Mouse (Mus musculus) stomach, embryonic 14.5 days (tissue): ENCODE data around the gene Spin1. TPM values are rescaled to one million over a fixed set of nuclear protein-coding genes. Genes with fewer than 3 reads are reported as not detected.

Experiments used
- ATAC-seq: fragments of 200-750 bp; cut with Nextera tagmentation; 2 replicates; pipeline ENCODE4 v1.8.0; 2017; ENCODE audit warnings: low read depth, moderate TSS enrichment; ENCODE audit not compliant: insufficient number of reproducible peaks, insufficient read depth, low FRiP score
- H3K27ac ChIP-seq: fragments of 300-500 bp; sonication (generic); 2 replicates; pipeline ENCODE4 v1.5.1; 2014; ENCODE audit warnings: mild to moderate bottlenecking, low read length, moderate library complexity, mixed read lengths
- H3K27me3 ChIP-seq: fragments of 300-500 bp; sonication (generic); 2 replicates; pipeline ENCODE4 v1.6.1; 2014; ENCODE audit warnings: low read length, control low read depth, mixed read lengths; ENCODE audit not compliant: control insufficient read depth, insufficient read depth
- H3K36me3 ChIP-seq: fragments of 300-500 bp; sonication (generic); 2 replicates; pipeline ENCODE4 v1.6.1; 2014; ENCODE audit warnings: mild to moderate bottlenecking, control low read depth, low read length, moderate library complexity, mixed read lengths; ENCODE audit not compliant: control insufficient read depth, insufficient read depth
- H3K4me1 ChIP-seq: fragments of 300-500 bp; sonication (generic); 2 replicates; pipeline ENCODE4 v1.6.1; 2014; ENCODE audit warnings: low read length, control low read depth, mixed read lengths; ENCODE audit not compliant: control insufficient read depth, insufficient read depth
- H3K4me2 ChIP-seq: fragments of 300-500 bp; sonication (generic); replicated peaks from 2 replicates; pipeline ENCODE4 v1.6.1; 2014; ENCODE audit warnings: low read depth, low read length, control low read depth
- H3K4me3 ChIP-seq: fragments of 300-500 bp; sonication (generic); 2 replicates; pipeline ENCODE4 v1.5.1; 2014; ENCODE audit warnings: low read depth, low read length, control low read depth
- H3K9ac ChIP-seq: fragments of 300-500 bp; sonication (generic); replicated peaks from 2 replicates; pipeline ENCODE4 v1.6.1; 2014; ENCODE audit warnings: low read depth, mild to moderate bottlenecking, control low read depth, low read length, moderate library complexity, mixed read lengths
- H3K9me3 ChIP-seq: fragments of 300-500 bp; sonication (generic); 2 replicates; pipeline ENCODE4 v1.6.1; 2016; ENCODE audit warnings: low read depth, low read length, control low read depth; ENCODE audit not compliant: control insufficient read depth
- WGBS: fragments of 180-500 bp; shearing (Covaris S2); extraction: QIAGEN DNeasy Blood & Tissue Kit; methylation state at CpG from one replicate; pipeline ENCODE4 v1.1.7; 2014; 5-methylcytosine and 5-hydroxymethylcytosine counted together
- polyA plus RNA-seq: library from polyadenylated mRNA; unstranded; fragments of >200 nt; fragmentation: Nextera tagmentation; extraction: Ambion mirVana; gene quantifications from 2 replicates; pipeline ENCODE4 v1.2.1, GENCODE M21; 2014

The Spin1 gene
- polyA plus RNA-seq, 1 experiment from 2014 or later = 95.5 TPM

GRCm38 (mm10) chr13:51179362-51179761, 78.7 kb downstream of the Spin1 start:
- no peak overlapping the region for H3K27ac ChIP-seq
- ATAC-seq = no peak
- 15% methylated on average over 3 of the region's 3 CpGs for WGBS

GRCm38 (mm10) chr13:51182236-51182635, 81.6 kb downstream of the Spin1 start:
- no peak overlapping the region for H3K27ac ChIP-seq

More at GRCm38 (mm10) chr13:51179362-51179761, 78.7 kb downstream of the Spin1 start:
- Histone ChIP-seq H3K36me3 (no peaks in the 10 kb centered on the region), H3K4me2 (no peak overlapping the region), H3K9me3 (no peaks in the 10 kb centered on the region), H3K9ac (no peak overlapping the region), H3K4me3 (no peak overlapping the region), H3K4me1 (no peaks in the 10 kb centered on the region), H3K27me3 (no peaks in the 10 kb centered on the region)

GRCm38 (mm10) chr13:51184896-51185295, 84.2 kb downstream of the Spin1 start:
- Histone ChIP-seq H3K4me2 (no peak overlapping the region), H3K36me3 (no peaks in the 10 kb centered on the region), H3K4me3 (no peak overlapping the region), H3K27me3 (no peaks in the 10 kb centered on the region), H3K27ac (no peak overlapping the region), H3K9me3 (no peaks in the 10 kb centered on the region), H3K9ac (no peak overlapping the region), H3K4me1 (no peaks in the 10 kb centered on the region)
- 81% methylated on average over 3 of the region's 3 CpGs for WGBS
- ATAC-seq = no peak

More at GRCm38 (mm10) chr13:51182236-51182635, 81.6 kb downstream of the Spin1 start:
- H3K4me1 ChIP-seq = no peaks in the 10 kb centered on the region
- no peaks in the 10 kb centered on the region for H3K9me3 ChIP-seq
- H3K4me3 ChIP-seq = no peak overlapping the region
- no peaks in the 10 kb centered on the region for H3K36me3 ChIP-seq
- 73% methylated on average over 7 of the region's 7 CpGs for WGBS
- H3K4me2 ChIP-seq = no peak overlapping the region
- H3K27me3 ChIP-seq = no peaks in the 10 kb centered on the region
- no peak overlapping the region for H3K9ac ChIP-seq
- no peak for ATAC-seq

- H3K9ac ChIP-seq = no peak overlapping the region
- H3K36me3 ChIP-seq = no peaks in the 10 kb centered on the region
- no peak overlapping the region for H3K4me2 ChIP-seq
- H3K27ac ChIP-seq = no peak overlapping the region
- H3K27me3 ChIP-seq = no peaks in the 10 kb centered on the region
- no peak for ATAC-seq
- no peaks in the 10 kb centered on the region for H3K9me3 ChIP-seq
- H3K4me1 ChIP-seq = no peaks in the 10 kb centered on the region
- WGBS = 62% methylated on average over 3 of the region's 3 CpGs
- H3K4me3 ChIP-seq = no peak overlapping the region
These were observed 89.7 kb downstream of the Spin1 start for GRCm38 (mm10) chr13:51190336-51190735.

GRCm38 (mm10) chr13:51191416-51192140, 90.9 kb downstream of the Spin1 start:
- no peaks in the 10 kb centered on the region for H3K9me3 ChIP-seq
- H3K36me3 ChIP-seq = no peaks in the 10 kb centered on the region
- ATAC-seq = no peak
- no peak overlapping the region for H3K4me3 ChIP-seq
- no peak overlapping the region for H3K9ac ChIP-seq
- H3K27me3 ChIP-seq = no peaks in the 10 kb centered on the region
- H3K4me1 ChIP-seq = no peaks in the 10 kb centered on the region
- WGBS = 78% methylated on average over 6 of the region's 6 CpGs
- no peak overlapping the region for H3K27ac ChIP-seq
- no peak overlapping the region for H3K4me2 ChIP-seq

- Histone ChIP-seq H3K36me3 (no peaks in the 10 kb centered on the region), H3K4me3 (no peak overlapping the region), H3K27me3 (no peaks in the 10 kb centered on the region), H3K9ac (no peak overlapping the region), H3K4me1 (no peaks in the 10 kb centered on the region), H3K27ac (no peak overlapping the region), H3K4me2 (no peak overlapping the region), H3K9me3 (no peaks in the 10 kb centered on the region)
- ATAC-seq = no peak
- 86% methylated on average over 15 of the region's 15 CpGs for WGBS
These were observed 93.2 kb downstream of the Spin1 start for GRCm38 (mm10) chr13:51193893-51194292.

- Histone ChIP-seq H3K4me3 (no peak overlapping the region), H3K4me2 (no peak overlapping the region), H3K27ac (no peak overlapping the region; the same call in 1 of the 2 replicates), H3K9me3 (peaks cover 5% of the 10 kb centered on the region; the same call in 1 of the 2 replicates), H3K9ac (no peak overlapping the region), H3K4me1 (no peaks in the 10 kb centered on the region), H3K27me3 (0 out of 2 replicates have a peak, but pooled peaks cover 2% of the 10 kb centered on the region), H3K36me3 (no peaks in the 10 kb centered on the region)
- 76% methylated on average over 3 of the region's 3 CpGs for WGBS
- ATAC-seq = no peak
These were observed 97.0 kb downstream of the Spin1 start for GRCm38 (mm10) chr13:51197699-51198098.

- Histone ChIP-seq H3K36me3 (no peaks in the 10 kb centered on the region), H3K4me1 (no peaks in the 10 kb centered on the region), H3K9ac (no peak overlapping the region), H3K27ac (no peak overlapping the region), H3K9me3 (peaks cover 5% of the 10 kb centered on the region; the same call in 1 of the 2 replicates), H3K4me2 (no peak overlapping the region), H3K27me3 (0 out of 2 replicates have a peak, but pooled peaks cover 2% of the 10 kb centered on the region), H3K4me3 (no peak overlapping the region)
- 37% methylated on average over 5 of the region's 5 CpGs for WGBS
- peak; percentile 37; the same call in 1 of the 2 replicates for ATAC-seq
These were observed 97.5 kb downstream of the Spin1 start for GRCm38 (mm10) chr13:51198186-51198585.
